Mouse (Mus musculus) hindbrain, postnatal 0 days (tissue): ENCODE measurements around the gene Pom121. TPM values are rescaled to one million over a fixed set of nuclear protein-coding genes. Genes with fewer than 3 reads are reported as not detected.

Source experiments
- ATAC-seq: fragments of 200-750 bp; cut with Nextera tagmentation; 2 replicates; pipeline ENCODE4 v1.8.0; 2017; ENCODE audit warnings: mild to moderate bottlenecking, moderate TSS enrichment, moderate library complexity
- DNase-seq: peaks from one replicate; pipeline ENCODE4 v3.0.0-alpha.2; 2015; ENCODE audit warnings: low spot score
- H3K27ac ChIP-seq: fragments of 300-500 bp; sonication (generic); 2 replicates; pipeline ENCODE4 v1.5.1; 2014; ENCODE audit warnings: mild to moderate bottlenecking
- H3K27me3 ChIP-seq: fragments of 300-500 bp; sonication (generic); 2 replicates; pipeline ENCODE4 v1.6.1; 2014; ENCODE audit warnings: low read length, mixed read lengths; ENCODE audit not compliant: insufficient read depth
- H3K36me3 ChIP-seq: fragments of 300-500 bp; sonication (generic); 2 replicates; pipeline ENCODE4 v1.6.1; 2014; ENCODE audit warnings: low read length, mixed read lengths; ENCODE audit not compliant: insufficient read depth
- H3K4me1 ChIP-seq: fragments of 300-500 bp; sonication (generic); 2 replicates; pipeline ENCODE4 v1.6.1; 2014; ENCODE audit warnings: antibody characterized with exemption, low read length, mixed read lengths; ENCODE audit not compliant: insufficient read depth
- H3K4me2 ChIP-seq: fragments of 300-500 bp; sonication (generic); 2 replicates; pipeline ENCODE4 v1.6.1; 2014; ENCODE audit warnings: low read depth, mild to moderate bottlenecking, low read length, moderate library complexity, mixed read lengths
- H3K4me3 ChIP-seq: fragments of 300-500 bp; sonication (generic); 2 replicates; pipeline ENCODE4 v1.5.1; 2014; ENCODE audit warnings: low read length
- H3K9ac ChIP-seq: fragments of 300-500 bp; sonication (generic); replicated peaks from 2 replicates; pipeline ENCODE4 v1.6.1; 2014; ENCODE audit warnings: mild to moderate bottlenecking, low read length, moderate library complexity, mixed read lengths
- H3K9me3 ChIP-seq: fragments of 300-500 bp; sonication (generic); 2 replicates; pipeline ENCODE4 v1.6.1; 2016; ENCODE audit warnings: low read length, mixed read lengths
- CTCF ChIP-seq: IDR thresholded peaks from 2 replicates; pipeline ENCODE4 v1.5.1; 2016; ENCODE audit warnings: antibody characterized with exemption, control low read depth, low read depth
- WGBS: fragments of 180-500 bp; shearing (Covaris S2); extraction: QIAGEN DNeasy Blood & Tissue Kit; methylation state at CpG from one replicate; pipeline ENCODE4 v1.1.7; 2014; 5-methylcytosine and 5-hydroxymethylcytosine counted together
- polyA plus RNA-seq: library from polyadenylated mRNA; unstranded; fragments of >200 nt; fragmentation: Nextera tagmentation; extraction: Ambion mirVana; gene quantifications from 2 replicates; pipeline ENCODE4 v1.2.1, GENCODE M21; 2015
- total RNA-seq: library from RNA; depleted of rRNA; stranded (reverse); fragments of >200 nt; gene quantifications from 2 replicates; pipeline ENCODE4 v1.2.3, GENCODE M21; 2014

The Pom121 gene
- total and polyA plus RNA-seq, 2 experiments from 2014 or later, result 7.5 to 11.2 TPM

DNA sequence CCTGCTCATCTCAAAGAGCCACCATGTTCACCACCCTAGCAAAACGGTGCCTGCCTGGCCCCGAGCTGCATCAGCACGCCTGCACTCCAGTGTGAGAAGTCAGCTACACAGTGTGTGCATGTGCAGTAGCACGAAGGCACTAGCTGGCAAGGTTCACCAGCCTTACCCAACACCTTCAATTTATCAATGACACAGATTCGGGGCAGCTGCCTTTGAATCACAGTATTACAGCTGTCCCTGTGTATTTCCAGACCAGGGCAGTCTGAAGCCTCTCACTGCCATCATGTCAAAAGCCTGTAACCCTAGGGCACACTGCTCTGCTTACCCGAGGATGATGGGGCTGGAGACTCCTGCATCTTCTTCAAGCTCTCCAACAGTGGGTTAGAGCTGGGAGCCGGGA, 11.6 kb downstream of the Pom121 start:
- Histone ChIP-seq H3K27ac (no peak overlapping the region), H3K9ac (no peak overlapping the region), H3K4me3 (no peak overlapping the region), H3K9me3 (no peaks in the 10 kb centered on the region), H3K36me3 (peaks cover 89% of the 10 kb centered on the region), H3K4me1 (no peaks in the 10 kb centered on the region), H3K27me3 (no peaks in the 10 kb centered on the region), H3K4me2 (no peak overlapping the region)
- WGBS, result 92% methylated on average over 7 of the region's 7 CpGs
- no peak for TF ChIP-seq CTCF
- no peak for DNase-seq
- no peak for ATAC-seq

DNA sequence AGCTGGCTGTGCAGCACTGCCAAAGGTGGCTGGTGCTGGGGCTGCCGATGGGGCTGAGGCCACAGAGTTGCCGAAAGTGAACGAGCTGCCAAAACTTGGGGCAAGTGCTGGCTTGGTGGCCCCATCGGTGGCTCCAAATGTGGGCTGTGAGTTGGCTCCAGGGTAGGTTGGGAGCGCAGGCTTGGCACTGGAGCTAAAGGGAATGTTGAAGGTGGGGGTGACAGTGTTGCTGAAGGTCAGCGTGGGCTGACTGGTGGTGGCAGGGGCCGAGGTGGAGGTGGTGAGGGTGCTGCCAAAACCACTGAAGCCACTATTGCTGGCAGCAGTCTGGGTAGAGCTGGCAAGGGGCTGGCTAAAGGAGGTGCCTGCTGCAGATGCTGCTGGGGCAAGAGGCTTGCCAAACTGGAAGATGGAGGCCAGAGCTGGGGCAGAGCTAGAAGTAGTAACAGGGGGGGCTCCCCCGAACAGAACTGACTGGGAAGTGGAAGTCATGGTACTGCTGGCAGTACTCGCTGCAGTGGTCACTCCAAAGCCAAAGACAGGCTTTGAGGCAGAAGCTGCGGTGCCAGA, 12.9 kb downstream of the Pom121 start:
- H3K9me3 ChIP-seq, result no peaks in the 10 kb centered on the region
- no peak overlapping the region for H3K27ac ChIP-seq
- no peaks in the 10 kb centered on the region for H3K4me1 ChIP-seq
- peaks cover 82% of the 10 kb centered on the region for H3K36me3 ChIP-seq
- H3K4me3 ChIP-seq, result no peak overlapping the region
- ATAC-seq, result 0 out of 2 replicates have a peak, but pooled peaks have one; percentile 12
- no peak overlapping the region for H3K4me2 ChIP-seq
- 94% methylated on average over 10 of the region's 10 CpGs for WGBS
- DNase-seq, result no peak
- TF ChIP-seq CTCF, result no peak
- no peak overlapping the region for H3K9ac ChIP-seq
- no peaks in the 10 kb centered on the region for H3K27me3 ChIP-seq

DNA sequence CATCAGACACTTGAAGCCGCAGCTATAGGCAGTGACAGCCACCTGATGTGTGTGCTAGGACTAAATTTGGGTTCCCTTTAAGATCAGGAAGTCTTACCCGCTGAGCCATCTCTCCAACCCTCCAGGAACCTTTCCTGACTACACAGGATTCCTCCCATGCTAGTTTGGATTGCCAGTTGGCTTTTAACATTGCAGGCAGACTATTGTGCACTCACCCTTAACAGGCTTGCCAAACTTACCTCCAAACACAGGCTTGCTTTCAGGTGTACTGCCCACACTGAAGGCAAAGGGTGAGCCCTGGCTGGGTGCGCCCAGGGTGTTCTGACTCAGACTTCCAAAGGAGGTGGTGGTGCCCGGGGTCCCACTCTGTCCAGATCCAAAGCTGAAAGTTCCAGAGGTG, 13.7 kb downstream of the Pom121 start:
- H3K4me2 ChIP-seq, result no peak overlapping the region
- peaks cover 87% of the 10 kb centered on the region for H3K36me3 ChIP-seq
- DNase-seq (no peak), ATAC-seq (no peak)
- no peaks in the 10 kb centered on the region for H3K27me3 ChIP-seq
- no peak overlapping the region for H3K27ac ChIP-seq
- WGBS, result 93% methylated on average over 4 of the region's 4 CpGs
- no peak for TF ChIP-seq CTCF
- H3K9ac ChIP-seq, result no peak overlapping the region
- H3K9me3 ChIP-seq, result no peaks in the 10 kb centered on the region
- no peak overlapping the region for H3K4me3 ChIP-seq
- no peaks in the 10 kb centered on the region for H3K4me1 ChIP-seq

DNA sequence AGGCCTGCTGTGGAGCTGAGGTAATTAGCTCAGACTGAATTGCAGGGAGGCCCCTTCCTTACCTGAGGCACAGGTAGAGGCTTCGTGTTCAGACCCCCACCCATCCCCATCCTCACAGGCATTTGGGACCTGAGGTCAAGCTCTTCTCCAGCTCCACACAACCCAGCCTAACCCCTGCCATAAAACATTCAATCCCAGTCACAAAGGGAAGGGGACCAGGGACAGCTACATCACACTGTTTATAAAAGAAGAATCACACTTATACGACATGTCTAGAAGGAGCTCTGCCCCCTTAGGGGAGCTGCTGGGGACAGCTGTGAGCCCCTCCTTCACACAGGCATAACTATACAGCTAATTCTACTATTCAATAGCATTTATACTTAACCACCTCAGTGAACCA, 18.0 kb downstream of the Pom121 start:
- DNase-seq, result no peak
- 66% methylated on average over 2 of the region's 2 CpGs for WGBS
- no peak for ATAC-seq
- H3K27ac ChIP-seq, result no peak overlapping the region
- no peak for TF ChIP-seq CTCF
- H3K4me3 ChIP-seq, result no peak overlapping the region
- H3K4me1 ChIP-seq, result no peaks in the 10 kb centered on the region
- H3K36me3 ChIP-seq, result peaks cover 79% of the 10 kb centered on the region
- H3K9me3 ChIP-seq, result no peaks in the 10 kb centered on the region
- H3K9ac ChIP-seq, result no peak overlapping the region
- no peaks in the 10 kb centered on the region for H3K27me3 ChIP-seq
- H3K4me2 ChIP-seq, result no peak overlapping the region

DNA sequence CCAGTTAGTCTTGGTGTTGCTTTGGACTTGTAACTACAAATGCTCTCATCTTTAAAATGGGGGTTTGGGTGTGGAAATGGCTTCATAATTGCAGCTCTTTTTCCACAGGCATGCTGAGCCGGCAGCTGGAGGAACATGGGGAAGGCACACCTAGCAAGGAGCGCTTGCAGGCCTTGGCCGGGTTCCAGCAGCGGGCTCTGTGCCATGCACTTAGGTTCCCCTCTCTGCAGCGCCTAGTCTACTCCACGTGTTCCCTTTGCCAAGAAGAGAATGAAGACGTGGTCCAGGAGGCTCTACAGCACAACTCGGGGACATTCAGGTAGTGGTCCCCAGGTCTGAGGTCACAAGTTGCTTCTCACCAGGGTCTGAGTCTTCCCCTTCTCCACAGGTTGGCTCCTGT, 19.2 kb downstream of the Pom121 start:
- Histone ChIP-seq H3K27me3 (no peaks in the 10 kb centered on the region), H3K36me3 (peaks cover 68% of the 10 kb centered on the region), H3K4me1 (peaks cover 6% of the 10 kb centered on the region; the same call in 1 of the 2 replicates), H3K4me3 (no peak overlapping the region), H3K27ac (no peak overlapping the region), H3K4me2 (no peak overlapping the region), H3K9me3 (no peaks in the 10 kb centered on the region), H3K9ac (no peak overlapping the region)
- ATAC-seq (no peak), DNase-seq (peak; percentile 50)
- TF ChIP-seq CTCF, result no peak
- 48% methylated on average over 8 of the region's 8 CpGs for WGBS

DNA sequence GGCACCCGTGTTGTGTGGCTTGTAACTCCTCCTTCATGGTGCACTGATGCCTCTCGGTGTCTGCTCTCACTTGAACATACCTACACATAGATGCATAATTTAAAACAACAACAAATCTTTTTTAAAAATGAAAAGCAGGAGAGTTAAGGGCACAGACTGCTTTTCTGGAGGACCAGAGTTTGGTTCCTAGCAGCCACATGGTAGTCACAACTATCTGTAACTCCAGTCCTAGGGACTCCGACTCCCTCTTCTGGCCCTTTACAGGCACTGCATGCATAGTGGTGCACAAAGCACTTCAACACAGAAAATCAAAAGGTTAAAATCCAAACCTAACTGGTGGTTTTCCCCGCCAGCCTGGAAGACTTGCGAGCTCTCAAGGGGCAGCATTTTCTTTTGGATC, 20.7 kb downstream of the Pom121 start:
- H3K4me3 ChIP-seq, result no peak overlapping the region
- no peaks in the 10 kb centered on the region for H3K9me3 ChIP-seq
- no peaks in the 10 kb centered on the region for H3K27me3 ChIP-seq
- DNase-seq (no peak), ATAC-seq (no peak)
- H3K9ac ChIP-seq, result no peak overlapping the region
- 96% methylated on average over 5 of the region's 5 CpGs for WGBS
- H3K4me1 ChIP-seq, result peaks cover 6% of the 10 kb centered on the region; the same call in 1 of the 2 replicates
- H3K36me3 ChIP-seq, result peaks cover 54% of the 10 kb centered on the region
- H3K4me2 ChIP-seq, result no peak overlapping the region
- peak; percentile 34 for TF ChIP-seq CTCF
- H3K27ac ChIP-seq, result no peak overlapping the region

DNA sequence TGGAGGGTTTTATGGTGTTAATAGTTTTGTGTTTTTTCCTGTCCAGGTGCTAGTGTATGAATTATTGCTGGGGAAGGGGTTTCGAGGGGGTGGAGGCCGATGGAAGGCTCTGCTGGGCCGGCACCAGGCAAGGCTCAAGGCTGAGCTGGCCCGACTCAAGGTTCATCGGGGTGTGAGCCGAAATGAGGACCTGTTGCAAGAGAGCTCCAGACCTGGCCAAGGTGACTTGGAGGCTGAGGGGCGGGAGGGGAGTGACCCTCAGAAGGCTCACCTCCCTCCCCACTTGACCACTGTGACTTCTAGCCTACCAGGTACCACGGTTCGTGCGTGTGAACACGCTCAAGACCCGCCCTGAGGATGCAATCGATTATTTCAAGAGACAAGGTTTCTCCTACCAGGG, 23.2 kb downstream of the Pom121 start:
- ATAC-seq (no peak), DNase-seq (no peak)
- Histone ChIP-seq H3K27ac (no peak overlapping the region), H3K9ac (no peak overlapping the region), H3K4me1 (peaks cover 6% of the 10 kb centered on the region; the same call in 1 of the 2 replicates), H3K36me3 (peaks cover 37% of the 10 kb centered on the region), H3K27me3 (no peaks in the 10 kb centered on the region), H3K4me2 (no peak overlapping the region; the same call in 1 of the 2 replicates), H3K4me3 (no peak overlapping the region), H3K9me3 (no peaks in the 10 kb centered on the region)
- no peak for TF ChIP-seq CTCF
- WGBS, result 98% methylated on average over 13 of the region's 13 CpGs
